Mouse (Mus musculus) ovary, postnatal 14 days (tissue): ENCODE data around the gene Rnf8.

ENCODE experiments used
- DNase-seq: peaks from one replicate; pipeline ENCODE4 v3.0.0; 2022; ENCODE audit warnings: low spot score

The Rnf8 gene

GRCm38 (mm10) chr17:29627285-29627684, 12.7 kb downstream of the Rnf8 start:
- DNase-seq = no peak

GRCm38 (mm10) chr17:29628946-29629345, 14.4 kb downstream of the Rnf8 start:
- no peak for DNase-seq

GRCm38 (mm10) chr17:29629620-29630019, 15.0 kb downstream of the Rnf8 start:
- no peak for DNase-seq

GRCm38 (mm10) chr17:29632312-29632711, 17.7 kb downstream of the Rnf8 start:
- DNase-seq = no peak

- no peak for DNase-seq
Measured at GRCm38 (mm10) chr17:29635492-29635891, 20.9 kb downstream of the Rnf8 start.

GRCm38 (mm10) chr17:29636118-29636517, 21.5 kb downstream of the Rnf8 start:
- no peak for DNase-seq

- DNase-seq = no peak
Measured at GRCm38 (mm10) chr17:29637377-29637776, 22.8 kb downstream of the Rnf8 start.

- DNase-seq = no peak
Measured at GRCm38 (mm10) chr17:29637895-29638294, 23.3 kb downstream of the Rnf8 start.

GRCm38 (mm10) chr17:29640971-29641370, 26.4 kb downstream of the Rnf8 start:
- no peak for DNase-seq

GRCm38 (mm10) chr17:29642219-29642618, 27.6 kb downstream of the Rnf8 start:
- no peak for DNase-seq

- DNase-seq = no peak
Measured at GRCm38 (mm10) chr17:29658249-29658648, 43.7 kb downstream of the Rnf8 start.

GRCm38 (mm10) chr17:29660076-29660761, 45.6 kb downstream of the Rnf8 start, which contains the start of gene Cmtr1:
Gene Cmtr1, plus strand, starts transcription at chr17:29660595.
- DNase-seq = peak; percentile 97

GRCm38 (mm10) chr17:29660762-29661391, 46.3 kb downstream of the Rnf8 start:
- no peak for DNase-seq

GRCm38 (mm10) chr17:29662145-29662544, 47.6 kb downstream of the Rnf8 start:
- DNase-seq = no peak

- no peak for DNase-seq
Measured at GRCm38 (mm10) chr17:29668051-29668986, 53.7 kb downstream of the Rnf8 start.

- no peak for DNase-seq
Measured at GRCm38 (mm10) chr17:29669030-29669429, 54.4 kb downstream of the Rnf8 start.

GRCm38 (mm10) chr17:29669936-29670335, 55.3 kb downstream of the Rnf8 start:
- no peak for DNase-seq

- no peak for DNase-seq
Measured at GRCm38 (mm10) chr17:29671021-29671420, 56.4 kb downstream of the Rnf8 start.

- no peak for DNase-seq
Measured at GRCm38 (mm10) chr17:29673325-29673724, 58.7 kb downstream of the Rnf8 start.

GRCm38 (mm10) chr17:29678526-29678925, 63.9 kb downstream of the Rnf8 start:
- no peak for DNase-seq

GRCm38 (mm10) chr17:29679038-29679767, 64.6 kb downstream of the Rnf8 start:
- no peak for DNase-seq

GRCm38 (mm10) chr17:29680174-29680573, 65.6 kb downstream of the Rnf8 start:
- DNase-seq = no peak
